12 mouse cellular contexts compared by ENCODE assay signal in the genomic region with DNA sequence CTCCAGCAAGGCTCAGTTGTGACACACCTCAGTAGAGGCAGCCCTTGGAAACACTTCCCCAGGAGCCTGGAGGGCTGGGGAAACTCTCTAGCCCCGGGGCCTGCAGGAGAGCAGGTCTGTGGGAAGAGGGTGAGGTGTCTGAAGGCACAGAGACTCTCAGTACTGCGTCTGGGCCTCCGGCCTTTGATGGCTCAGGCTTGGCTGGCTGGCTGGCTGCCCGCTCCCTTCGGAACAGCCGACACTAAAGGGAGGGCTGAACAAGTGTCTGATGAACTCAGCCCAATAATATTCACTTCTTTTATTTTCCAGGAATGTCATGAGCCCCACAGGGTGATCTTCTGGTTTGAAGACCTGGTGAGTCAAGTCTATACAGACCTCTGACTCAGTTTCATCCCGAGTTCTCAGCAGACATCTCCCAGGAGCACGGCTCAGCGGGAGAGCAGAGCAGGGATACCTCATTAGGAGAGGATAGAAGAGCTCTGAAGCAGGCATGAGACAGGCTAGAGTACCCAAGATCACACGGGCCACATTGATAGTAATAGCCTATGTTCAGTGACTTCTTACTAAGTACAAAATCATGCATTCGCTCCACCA.
DNase-seq lines count a peak whose midpoint lies in the region; ATAC-seq and TF ChIP-seq lines count a peak whose summit lies in the region.
"Had no signal": no experiment of that assay in that cellular context is flagged by ENCODE, and none has a peak within 500 bp of the region (broad histone marks: within the 10 kb centered on the region; RNA-seq: fewer than 3 reads in every experiment).

No protein-coding gene starts in this region.

- peak; percentile 31 for DNase-seq in embryonic facial prominence, embryonic 14.5 days (ENCODE audit: low spot score)
- DNase-seq in embryonic facial prominence, embryonic 10.5 days (ENCODE audit: low spot score) = no peak
- peak; percentile 41 for DNase-seq in urinary bladder, postnatal 14 days (ENCODE audit: low spot score)
- no peak for DNase-seq in urinary bladder, postnatal 10 days (ENCODE audit: low spot score)
- DNase-seq in gastrocnemius, postnatal 14 days = peak; percentile 77
- DNase-seq in testis, postnatal 14 days (ENCODE audit: low spot score) = peak; percentile 14
- DNase-seq: forebrain, postnatal 0 days had no signal

- H3K9me3 ChIP-seq in embryonic facial prominence, embryonic 14.5 days (ENCODE audit: control insufficient read depth, low read length) = no peaks in the 10 kb centered on the region
- H3K9me3 ChIP-seq in embryonic facial prominence, embryonic 10.5 days = no peaks in the 10 kb centered on the region; the same call in 1 of the 2 replicates
- H3K9me3 ChIP-seq in intestine, postnatal 0 days (ENCODE audit: control insufficient read depth) = no peaks in the 10 kb centered on the region
- H3K9me3 ChIP-seq in liver, embryonic 12.5 days (replicated peaks) = no peaks in the 10 kb centered on the region
- H3K9me3 ChIP-seq: hindbrain, embryonic 15.5 days had no signal

- intact Hi-C loops in gastrocnemius, postnatal 14 days (cut with DNase I; ENCODE audit: low total_unique reads) = no loop called here

- 64% methylated on average over 11 of the region's 11 CpGs for WGBS in embryonic facial prominence, embryonic 14.5 days
- 85% methylated on average over 11 of the region's 11 CpGs for WGBS in embryonic facial prominence, embryonic 10.5 days
- WGBS in intestine, postnatal 0 days = 73% methylated on average over 11 of the region's 11 CpGs
- WGBS in liver, embryonic 12.5 days (ENCODE audit: insufficient replicate concordance) = 64% methylated on average over 11 of the region's 11 CpGs

- no peak overlapping the region for H3K27ac ChIP-seq in embryonic facial prominence, embryonic 14.5 days (replicated peaks; ENCODE audit: low read depth, low read length)
- no peak overlapping the region for H3K27ac ChIP-seq in embryonic facial prominence, embryonic 10.5 days (replicated peaks)
- no peak overlapping the region for H3K27ac ChIP-seq in intestine, postnatal 0 days (ENCODE audit: low read depth, low read length)
- H3K27ac ChIP-seq in liver, embryonic 12.5 days = no peak overlapping the region
- H3K27ac ChIP-seq: hindbrain, embryonic 15.5 days; limb, embryonic 12.5 days had no signal

- TF ChIP-seq CTCF in intestine, postnatal 0 days (IDR thresholded peaks at IDR 0.05; ENCODE audit: low read depth) = no peak

- no peak overlapping the region for H3K9ac ChIP-seq in embryonic facial prominence, embryonic 14.5 days (ENCODE audit: low read depth, low read length)
- H3K9ac ChIP-seq in intestine, postnatal 0 days (ENCODE audit: low read depth, low read length) = no peak overlapping the region
- no peak overlapping the region for H3K9ac ChIP-seq in liver, embryonic 12.5 days
- H3K9ac ChIP-seq: forebrain, postnatal 0 days; hindbrain, embryonic 15.5 days; limb, embryonic 12.5 days had no signal

- H3K4me3 ChIP-seq in embryonic facial prominence, embryonic 14.5 days (ENCODE audit: low read depth, low read length) = no peak overlapping the region
- H3K4me3 ChIP-seq in embryonic facial prominence, embryonic 10.5 days = no peak overlapping the region
- H3K4me3 ChIP-seq in intestine, postnatal 0 days (ENCODE audit: low read depth, low read length) = no peak overlapping the region
- no peak overlapping the region for H3K4me3 ChIP-seq in liver, embryonic 12.5 days
- H3K4me3 ChIP-seq: hindbrain, embryonic 15.5 days; limb, embryonic 12.5 days had no signal

- no peak overlapping the region for H3K4me2 ChIP-seq in embryonic facial prominence, embryonic 14.5 days (ENCODE audit: low read depth, low read length)
- no peak overlapping the region for H3K4me2 ChIP-seq in intestine, postnatal 0 days (replicated peaks; ENCODE audit: low read depth)
- H3K4me2 ChIP-seq in liver, embryonic 12.5 days = no peak overlapping the region
- H3K4me2 ChIP-seq: hindbrain, embryonic 15.5 days; limb, embryonic 12.5 days; midbrain, embryonic 11.5 days had no signal

- no peaks in the 10 kb centered on the region for H3K4me1 ChIP-seq in embryonic facial prominence, embryonic 14.5 days (ENCODE audit: control insufficient read depth, insufficient read depth, low read length)
- H3K4me1 ChIP-seq in embryonic facial prominence, embryonic 10.5 days = peaks cover 2% of the 10 kb centered on the region; the same call in 1 of the 2 replicates
- no peaks in the 10 kb centered on the region for H3K4me1 ChIP-seq in intestine, postnatal 0 days (replicated peaks; ENCODE audit: control insufficient read depth, insufficient read depth, low read length)
- H3K4me1 ChIP-seq in liver, embryonic 12.5 days = no peaks in the 10 kb centered on the region
- H3K4me1 ChIP-seq: hindbrain, embryonic 15.5 days had no signal

- ATAC-seq in embryonic facial prominence, embryonic 14.5 days (ENCODE audit: low read depth) = no peak
- ATAC-seq in intestine, postnatal 0 days = no peak
- ATAC-seq in liver, embryonic 12.5 days = no peak
- ATAC-seq: forebrain, postnatal 0 days had no signal

- no peaks in the 10 kb centered on the region for H3K27me3 ChIP-seq in embryonic facial prominence, embryonic 14.5 days (replicated peaks; ENCODE audit: control insufficient read depth, insufficient read depth, low read length)
- H3K27me3 ChIP-seq in embryonic facial prominence, embryonic 10.5 days (replicated peaks; ENCODE audit: low read depth, poor library complexity, severe bottlenecking) = peaks cover 31% of the 10 kb centered on the region
- H3K27me3 ChIP-seq in intestine, postnatal 0 days (replicated peaks; ENCODE audit: control insufficient read depth, insufficient read depth, low read length) = no peaks in the 10 kb centered on the region
- no peaks in the 10 kb centered on the region for H3K27me3 ChIP-seq in liver, embryonic 12.5 days (replicated peaks)
- H3K27me3 ChIP-seq: hindbrain, embryonic 15.5 days had no signal

- no peaks in the 10 kb centered on the region for H3K36me3 ChIP-seq in embryonic facial prominence, embryonic 14.5 days (ENCODE audit: control insufficient read depth, insufficient read depth, low read length)
- no peaks in the 10 kb centered on the region for H3K36me3 ChIP-seq in embryonic facial prominence, embryonic 10.5 days (replicated peaks)
- H3K36me3 ChIP-seq in intestine, postnatal 0 days (ENCODE audit: control insufficient read depth, insufficient read depth) = no peaks in the 10 kb centered on the region
- H3K36me3 ChIP-seq in liver, embryonic 12.5 days = no peaks in the 10 kb centered on the region
- H3K36me3 ChIP-seq: hindbrain, embryonic 15.5 days; limb, embryonic 12.5 days had no signal

Comparison
In these comparisons a context has a peak if more than half of its experiments do, and no peak if none do; other contexts are left out.
1. DNase-seq: peak in embryonic facial prominence, embryonic 14.5 days (single experiment), urinary bladder, postnatal 14 days (single experiment), gastrocnemius, postnatal 14 days (single experiment) and testis, postnatal 14 days (single experiment); none in embryonic facial prominence, embryonic 10.5 days (single experiment) and urinary bladder, postnatal 10 days (single experiment).